Mouse (Mus musculus): ENCODE measurements at regions not wholly inside any gene's neighbourhood (a gene's known extent, or its start where the extent isn't known, plus 50 kb on each side); places are given as distances from the start of the nearest gene placed in this dataset.

DNA sequence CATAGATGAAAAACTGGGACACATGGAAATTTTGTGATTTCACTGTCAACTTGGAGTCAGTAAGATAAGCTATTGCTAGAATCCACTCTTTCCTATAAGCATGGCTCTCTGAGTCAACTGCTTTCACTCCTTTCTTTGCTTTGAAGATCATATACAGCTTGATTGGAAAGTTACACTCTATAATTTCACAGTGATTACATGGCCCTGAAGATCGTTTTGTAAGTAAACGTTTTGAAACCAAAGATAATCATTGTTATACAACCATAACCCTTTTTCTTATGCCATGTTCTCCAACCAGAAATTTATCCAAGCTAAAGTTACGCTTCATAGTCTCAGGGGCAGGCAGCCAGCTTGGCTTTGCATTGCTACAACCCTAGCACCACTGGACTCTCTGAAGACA lies 322.1 kb upstream of the N6amt1 start:
- ATAC-seq (ENCODE audit: insufficient read depth, low FRiP score) = no peak
- Histone ChIP-seq H3K27ac (ENCODE audit: low read length) (no peak overlapping the region), H3K9ac (ENCODE audit: low read length) (no peak overlapping the region), H3K9me3 (replicated peaks; ENCODE audit: control insufficient read depth, low read length) (no peaks in the 10 kb centered on the region), H3K4me2 (ENCODE audit: low read depth, low read length) (no peak overlapping the region), H3K4me3 (replicated peaks; ENCODE audit: low read length) (no peak overlapping the region), H3K36me3 (ENCODE audit: control insufficient read depth, insufficient read depth, low read length) (no peaks in the 10 kb centered on the region), H3K27me3 (ENCODE audit: control insufficient read depth, insufficient read depth, low read length) (no peaks in the 10 kb centered on the region), H3K4me1 (ENCODE audit: control insufficient read depth, insufficient read depth, low read length) (no peaks in the 10 kb centered on the region)
- WGBS = 60% methylated on average over 3 of the region's 3 CpGs

DNA sequence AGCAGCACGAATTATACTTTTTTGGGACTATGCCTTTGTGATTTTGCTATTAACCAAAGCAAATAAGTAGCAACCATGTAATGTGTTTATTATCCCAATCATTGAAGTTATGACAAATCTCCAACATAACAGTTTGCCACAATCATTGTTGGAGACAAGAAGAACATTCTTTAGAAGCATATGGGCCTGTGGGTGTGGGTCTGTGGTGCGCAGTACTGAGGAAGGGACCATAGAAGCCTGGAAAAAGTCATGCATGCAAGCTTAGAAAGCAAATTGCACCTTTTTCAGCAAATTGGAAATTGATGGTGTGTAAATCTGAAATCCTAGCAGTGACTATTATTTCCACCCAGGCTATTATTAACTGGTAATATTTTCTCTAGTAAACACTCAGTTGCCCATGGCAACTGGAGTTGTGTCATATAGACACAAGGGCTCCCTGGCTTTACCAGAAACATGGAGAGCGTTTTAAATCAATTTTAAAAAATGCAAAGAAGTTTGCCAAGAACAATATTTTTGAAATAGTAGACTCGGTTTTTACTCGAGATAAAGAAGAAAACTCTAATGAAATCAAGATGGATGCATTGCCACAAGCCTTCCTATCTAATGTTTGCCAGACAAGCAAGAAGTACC lies 325.4 kb upstream of the N6amt1 start:
- ATAC-seq (ENCODE audit: insufficient read depth, low FRiP score) = no peak
- H3K27me3 ChIP-seq (ENCODE audit: control insufficient read depth, insufficient read depth, low read length) = no peaks in the 10 kb centered on the region

DNA sequence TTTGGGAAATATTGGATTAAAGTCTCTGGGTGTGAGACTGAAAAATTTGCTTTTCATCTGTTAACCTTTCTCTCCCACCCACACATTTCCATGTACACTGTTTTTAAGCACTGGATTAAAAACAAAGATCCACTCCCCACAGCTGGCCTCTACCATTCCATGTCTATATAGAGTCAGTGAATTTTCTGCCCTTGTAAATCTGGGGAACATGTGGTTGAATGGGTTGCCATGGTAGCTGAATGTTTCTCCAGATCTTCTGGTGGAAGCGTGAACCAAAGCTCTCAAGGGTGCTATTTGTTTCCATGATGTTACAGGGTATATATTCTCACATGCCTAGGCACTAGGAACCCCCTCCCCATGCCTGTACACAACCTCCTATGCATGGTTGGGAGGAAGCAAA lies 326.4 kb upstream of the N6amt1 start:
- H3K27me3 ChIP-seq (ENCODE audit: control insufficient read depth, insufficient read depth, low read length) = no peaks in the 10 kb centered on the region
- no peaks in the 10 kb centered on the region for H3K9me3 ChIP-seq (replicated peaks; ENCODE audit: control insufficient read depth, low read length)
- ATAC-seq (ENCODE audit: insufficient read depth, low FRiP score) = no peak
- H3K4me2 ChIP-seq (ENCODE audit: low read depth, low read length) = no peak overlapping the region
- no peak overlapping the region for H3K9ac ChIP-seq (ENCODE audit: low read length)
- 82% methylated on average over 1 of the region's 1 CpGs for WGBS
- no peak overlapping the region for H3K4me3 ChIP-seq (replicated peaks; ENCODE audit: low read length)
- no peak overlapping the region for H3K27ac ChIP-seq (ENCODE audit: low read length)
- no peaks in the 10 kb centered on the region for H3K36me3 ChIP-seq (ENCODE audit: control insufficient read depth, insufficient read depth, low read length)
- H3K4me1 ChIP-seq (ENCODE audit: control insufficient read depth, insufficient read depth, low read length) = no peaks in the 10 kb centered on the region

More for the DNA sequence above, 325.4 kb upstream of the N6amt1 start:
- H3K4me3 ChIP-seq (replicated peaks; ENCODE audit: low read length) = no peak overlapping the region
- H3K27ac ChIP-seq (ENCODE audit: low read length) = no peak overlapping the region
- H3K9me3 ChIP-seq (replicated peaks; ENCODE audit: control insufficient read depth, low read length) = no peaks in the 10 kb centered on the region
- no peak overlapping the region for H3K9ac ChIP-seq (ENCODE audit: low read length)
- H3K36me3 ChIP-seq (ENCODE audit: control insufficient read depth, insufficient read depth, low read length) = no peaks in the 10 kb centered on the region
- no peak overlapping the region for H3K4me2 ChIP-seq (ENCODE audit: low read depth, low read length)
- WGBS = 75% methylated on average over 5 of the region's 5 CpGs
- H3K4me1 ChIP-seq (ENCODE audit: control insufficient read depth, insufficient read depth, low read length) = no peaks in the 10 kb centered on the region

DNA sequence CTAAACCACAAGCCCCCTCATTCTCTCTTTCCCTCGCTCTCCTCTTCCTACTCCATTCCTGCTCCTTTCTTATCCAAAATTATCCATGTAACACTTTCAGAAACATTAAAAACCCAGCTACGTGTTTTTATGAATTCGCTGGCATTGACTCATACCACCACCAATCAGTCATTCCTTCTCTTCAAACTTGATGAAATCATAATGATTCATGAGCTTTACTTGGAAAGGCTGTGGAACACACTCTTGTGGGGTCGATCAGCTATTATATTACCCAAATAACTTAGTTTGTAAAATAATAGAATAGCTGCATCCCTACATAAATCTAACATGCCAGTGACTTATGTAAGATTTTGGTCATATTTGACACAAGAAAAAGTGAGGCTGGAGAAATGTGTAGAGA lies 331.9 kb upstream of the N6amt1 start:
- no peaks in the 10 kb centered on the region for H3K9me3 ChIP-seq (replicated peaks; ENCODE audit: control insufficient read depth, low read length)
- H3K36me3 ChIP-seq (ENCODE audit: control insufficient read depth, insufficient read depth, low read length) = no peaks in the 10 kb centered on the region
- H3K27ac ChIP-seq (ENCODE audit: low read length) = no peak overlapping the region
- H3K9ac ChIP-seq (ENCODE audit: low read length) = no peak overlapping the region
- no peak overlapping the region for H3K4me2 ChIP-seq (ENCODE audit: low read depth, low read length)
- no peaks in the 10 kb centered on the region for H3K27me3 ChIP-seq (ENCODE audit: control insufficient read depth, insufficient read depth, low read length)
- no peaks in the 10 kb centered on the region for H3K4me1 ChIP-seq (ENCODE audit: control insufficient read depth, insufficient read depth, low read length)
- 89% methylated on average over 4 of the region's 4 CpGs for WGBS
- no peak overlapping the region for H3K4me3 ChIP-seq (replicated peaks; ENCODE audit: low read length)
- ATAC-seq (ENCODE audit: insufficient read depth, low FRiP score) = no peak

DNA sequence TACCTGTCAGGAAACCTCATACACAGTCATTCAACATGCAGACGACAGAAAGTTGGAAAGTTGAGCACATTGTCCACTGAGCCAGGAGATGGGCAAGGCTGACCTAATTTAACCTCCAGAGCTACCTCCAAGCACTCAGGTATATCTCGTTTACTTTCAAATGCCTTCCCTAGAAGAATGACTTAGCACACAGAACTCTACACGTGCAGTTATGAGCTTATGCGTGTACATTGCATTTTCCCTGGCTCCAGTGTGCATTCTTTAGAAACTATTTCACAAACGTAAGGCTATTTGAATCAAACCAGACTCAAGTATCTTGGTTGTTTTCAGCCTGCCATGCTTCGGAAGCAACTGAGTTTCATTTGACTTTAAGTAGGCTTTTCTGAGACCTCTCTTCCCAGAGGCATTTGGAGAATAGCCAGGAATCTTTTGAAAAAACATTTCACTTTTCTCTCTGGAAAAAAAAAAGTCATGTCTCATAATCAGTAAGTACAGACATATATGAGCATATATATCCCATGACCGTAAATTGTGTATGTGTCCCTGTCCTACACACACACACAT lies 336.8 kb upstream of the N6amt1 start:
- no peak overlapping the region for H3K4me3 ChIP-seq (replicated peaks; ENCODE audit: low read length)
- ATAC-seq (ENCODE audit: insufficient read depth, low FRiP score) = no peak

DNA sequence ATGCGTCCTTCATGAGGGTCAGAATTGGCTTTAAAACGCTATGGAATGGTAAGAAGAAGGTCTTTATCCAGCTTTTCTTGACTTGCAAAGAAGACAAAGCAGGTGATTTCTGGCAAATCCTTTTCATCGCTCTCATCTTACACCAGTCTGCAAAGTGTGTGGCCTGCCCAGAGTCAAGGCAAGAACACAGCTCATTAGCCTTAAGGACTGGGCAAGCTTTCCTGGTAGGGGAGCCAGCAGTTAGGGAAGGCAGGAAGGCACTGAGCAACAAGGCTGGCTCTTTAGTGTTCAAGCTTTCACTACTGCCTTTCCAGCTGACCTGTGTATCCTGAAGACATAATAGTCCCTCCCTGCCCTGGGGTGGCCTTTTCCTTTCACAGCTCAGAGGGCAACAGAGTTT lies 352.4 kb upstream of the N6amt1 start:
- WGBS = 59% methylated on average over 3 of the region's 3 CpGs
- no peak overlapping the region for H3K4me2 ChIP-seq (ENCODE audit: low read depth, low read length)
- H3K9ac ChIP-seq (ENCODE audit: low read length) = no peak overlapping the region
- no peaks in the 10 kb centered on the region for H3K4me1 ChIP-seq (ENCODE audit: control insufficient read depth, insufficient read depth, low read length)
- ATAC-seq (ENCODE audit: insufficient read depth, low FRiP score) = no peak
- no peaks in the 10 kb centered on the region for H3K9me3 ChIP-seq (replicated peaks; ENCODE audit: control insufficient read depth, low read length)
- no peak overlapping the region for H3K4me3 ChIP-seq (replicated peaks; ENCODE audit: low read length)
- H3K27ac ChIP-seq (ENCODE audit: low read length) = no peak overlapping the region
- H3K36me3 ChIP-seq (ENCODE audit: control insufficient read depth, insufficient read depth, low read length) = no peaks in the 10 kb centered on the region
- H3K27me3 ChIP-seq (ENCODE audit: control insufficient read depth, insufficient read depth, low read length) = no peaks in the 10 kb centered on the region

More for the DNA sequence above, 336.8 kb upstream of the N6amt1 start:
- 57% methylated on average over 7 of the region's 7 CpGs for WGBS
- Histone ChIP-seq H3K4me1 (ENCODE audit: control insufficient read depth, insufficient read depth, low read length) (no peaks in the 10 kb centered on the region), H3K36me3 (ENCODE audit: control insufficient read depth, insufficient read depth, low read length) (no peaks in the 10 kb centered on the region), H3K27ac (ENCODE audit: low read length) (no peak overlapping the region), H3K9me3 (replicated peaks; ENCODE audit: control insufficient read depth, low read length) (no peaks in the 10 kb centered on the region), H3K27me3 (ENCODE audit: control insufficient read depth, insufficient read depth, low read length) (no peaks in the 10 kb centered on the region), H3K4me2 (ENCODE audit: low read depth, low read length) (no peak overlapping the region), H3K9ac (ENCODE audit: low read length) (no peak overlapping the region)

DNA sequence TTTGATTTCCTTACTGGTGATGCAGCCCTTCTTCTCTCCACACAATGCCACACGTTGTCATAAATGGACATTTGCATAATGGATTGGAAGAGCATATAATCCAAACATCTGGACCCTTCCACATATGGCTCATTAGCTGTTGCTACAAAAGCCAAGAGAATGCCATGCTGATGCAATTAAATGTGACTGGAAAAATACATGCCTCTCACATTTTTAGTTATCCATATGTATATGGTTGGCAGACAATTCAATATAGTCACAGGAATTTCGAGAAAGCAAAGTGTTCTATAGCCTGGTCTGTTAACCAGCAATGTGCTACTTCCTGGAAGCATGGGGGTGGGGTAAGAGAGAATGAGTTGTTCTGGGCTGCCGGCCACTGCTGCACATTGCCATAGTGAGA lies 352.9 kb upstream of the N6amt1 start:
- WGBS = 49% methylated on average over 3 of the region's 3 CpGs
- no peak overlapping the region for H3K4me2 ChIP-seq (ENCODE audit: low read depth, low read length)
- no peaks in the 10 kb centered on the region for H3K9me3 ChIP-seq (replicated peaks; ENCODE audit: control insufficient read depth, low read length)
- no peak for ATAC-seq (ENCODE audit: insufficient read depth, low FRiP score)
- H3K27me3 ChIP-seq (ENCODE audit: control insufficient read depth, insufficient read depth, low read length) = no peaks in the 10 kb centered on the region
- no peak overlapping the region for H3K4me3 ChIP-seq (replicated peaks; ENCODE audit: low read length)
- no peak overlapping the region for H3K27ac ChIP-seq (ENCODE audit: low read length)
- no peak overlapping the region for H3K9ac ChIP-seq (ENCODE audit: low read length)
- H3K36me3 ChIP-seq (ENCODE audit: control insufficient read depth, insufficient read depth, low read length) = no peaks in the 10 kb centered on the region
- H3K4me1 ChIP-seq (ENCODE audit: control insufficient read depth, insufficient read depth, low read length) = no peaks in the 10 kb centered on the region

DNA sequence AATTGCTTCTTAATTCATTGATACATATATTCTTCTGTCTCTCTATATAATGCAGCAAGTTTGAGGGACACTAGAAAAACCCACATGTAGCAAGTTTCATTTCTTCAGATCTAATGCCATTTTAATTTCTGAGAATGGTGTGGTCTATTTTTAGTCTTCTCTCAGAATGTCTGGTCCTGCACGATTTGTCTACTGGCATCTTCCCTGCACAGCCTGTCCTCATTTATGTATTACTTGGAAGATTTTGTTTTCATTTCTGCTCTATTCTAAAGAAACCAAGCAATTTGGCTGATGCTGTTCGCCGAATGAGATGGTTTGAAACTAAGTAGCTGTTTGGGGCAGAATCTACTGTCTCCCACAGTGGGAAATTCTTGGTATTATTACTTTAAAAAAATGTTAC lies 382.3 kb upstream of the N6amt1 start:
- 77% methylated on average over 3 of the region's 3 CpGs for WGBS
- H3K4me3 ChIP-seq (replicated peaks; ENCODE audit: low read length) = no peak overlapping the region

DNA sequence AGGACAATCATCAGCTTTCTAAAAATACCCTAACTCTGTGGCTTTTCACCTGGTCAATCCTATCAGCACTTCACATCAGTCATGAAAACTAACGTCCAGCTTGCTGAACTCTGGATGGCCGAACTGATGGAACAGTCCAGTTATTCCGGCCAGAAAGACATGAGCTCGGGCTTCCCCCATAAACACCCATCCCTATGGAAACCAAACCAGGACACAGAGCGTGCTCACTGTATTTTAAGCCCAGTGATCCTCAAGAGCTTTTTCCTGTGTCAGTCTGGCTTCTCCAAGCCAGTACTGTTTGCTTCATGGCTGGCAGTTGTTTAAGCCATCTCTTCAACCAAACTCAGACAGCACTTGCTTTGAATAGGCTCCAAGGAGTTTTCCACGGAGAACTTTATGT lies 404.3 kb upstream of the N6amt1 start:
- H3K4me2 ChIP-seq (ENCODE audit: low read depth, low read length) = no peak overlapping the region
- 76% methylated on average over 6 of the region's 6 CpGs for WGBS
- ATAC-seq (ENCODE audit: insufficient read depth, low FRiP score) = no peak
- no peaks in the 10 kb centered on the region for H3K27me3 ChIP-seq (ENCODE audit: control insufficient read depth, insufficient read depth, low read length)
- no peak overlapping the region for H3K27ac ChIP-seq (ENCODE audit: low read length)
- H3K4me1 ChIP-seq (ENCODE audit: control insufficient read depth, insufficient read depth, low read length) = no peaks in the 10 kb centered on the region
- no peaks in the 10 kb centered on the region for H3K9me3 ChIP-seq (replicated peaks; ENCODE audit: control insufficient read depth, low read length)
- H3K9ac ChIP-seq (ENCODE audit: low read length) = no peak overlapping the region
- no peak overlapping the region for H3K4me3 ChIP-seq (replicated peaks; ENCODE audit: low read length)
- H3K36me3 ChIP-seq (ENCODE audit: control insufficient read depth, insufficient read depth, low read length) = no peaks in the 10 kb centered on the region

More for the DNA sequence above, 382.3 kb upstream of the N6amt1 start:
- no peak overlapping the region for H3K4me2 ChIP-seq (ENCODE audit: low read depth, low read length)
- no peak for ATAC-seq (ENCODE audit: insufficient read depth, low FRiP score)
- H3K27me3 ChIP-seq (ENCODE audit: control insufficient read depth, insufficient read depth, low read length) = no peaks in the 10 kb centered on the region
- no peaks in the 10 kb centered on the region for H3K9me3 ChIP-seq (replicated peaks; ENCODE audit: control insufficient read depth, low read length)
- H3K36me3 ChIP-seq (ENCODE audit: control insufficient read depth, insufficient read depth, low read length) = no peaks in the 10 kb centered on the region
- no peaks in the 10 kb centered on the region for H3K4me1 ChIP-seq (ENCODE audit: control insufficient read depth, insufficient read depth, low read length)
- no peak overlapping the region for H3K27ac ChIP-seq (ENCODE audit: low read length)
- H3K9ac ChIP-seq (ENCODE audit: low read length) = no peak overlapping the region
